Mouse (Mus musculus) CH12.LX (cell line): ENCODE data around the gene Col15a1. TPM values are rescaled to one million over a fixed set of nuclear protein-coding genes. Genes with fewer than 3 reads are reported as not detected.

Source experiments
- DNase-seq: peaks from one replicate; pipeline ENCODE4 v3.0.0-alpha.2; 2013; ENCODE audit errors: extremely low read depth
- H3K27ac ChIP-seq: 2 replicates; pipeline ENCODE4 v1.5.1; 2012; ENCODE audit warnings: low read depth, mild to moderate bottlenecking, control low read depth, moderate library complexity; ENCODE audit not compliant: insufficient read depth
- H3K27me3 ChIP-seq: replicated peaks from 2 replicates; pipeline ENCODE3; 2012; ENCODE audit warnings: inconsistent platforms
- H3K36me3 ChIP-seq, 2 experiments: replicated peaks in 1 of 2; 2 replicates each; pipeline versions ENCODE3 to v1.6.1; 2012; ENCODE audit warnings: inconsistent platforms in 1 of 2, low read length in 1 of 2, mild to moderate bottlenecking in 1 of 2, mixed read lengths in 1 of 2, moderate library complexity in 1 of 2; ENCODE audit not compliant: control insufficient read depth in 1 of 2, insufficient read depth in 1 of 2
- H3K4me1 ChIP-seq, 2 experiments: 2 replicates each; pipeline ENCODE4 v1.6.1; 2012; ENCODE audit warnings: inconsistent platforms in 1 of 2, moderate library complexity in 1 of 2; ENCODE audit not compliant: insufficient read depth in 2 of 2, control insufficient read depth in 1 of 2
- H3K4me2 ChIP-seq: 2 replicates; pipeline ENCODE4 v1.6.1; 2012; ENCODE audit warnings: low read depth, mild to moderate bottlenecking, control low read depth; ENCODE audit not compliant: poor library complexity, insufficient read depth, severe bottlenecking
- H3K4me3 ChIP-seq, 3 experiments: fragments of 150-350 bp in 1 of 3; sonication (generic) in 1 of 3; replicated peaks in 1 of 3; 2 replicates each; pipeline versions ENCODE3 to v1.5.1; 2011 to 2012; ENCODE audit warnings: low read depth in 2 of 3, low read length in 2 of 3, mild to moderate bottlenecking in 2 of 3, moderate library complexity in 2 of 3, control low read depth in 1 of 3, improper control_type of control experiment in 1 of 3, inconsistent platforms in 1 of 3, mixed read lengths in 1 of 3; ENCODE audit not compliant: poor library complexity in 1 of 3
- H3K79me2 ChIP-seq: replicated peaks from 2 replicates; pipeline ENCODE4 v1.6.1; 2012; ENCODE audit warnings: mild to moderate bottlenecking, moderate library complexity; ENCODE audit not compliant: control insufficient read depth, poor library complexity, insufficient read depth, severe bottlenecking; ENCODE audit errors: extremely low read depth
- H3K9ac ChIP-seq: 2 replicates; pipeline ENCODE4 v1.6.1; 2012; ENCODE audit warnings: low read depth, mild to moderate bottlenecking, control low read depth, moderate library complexity; ENCODE audit not compliant: insufficient read depth
- H3K9me3 ChIP-seq: replicated peaks from 2 replicates; pipeline ENCODE3; 2012; ENCODE audit warnings: low read length, inconsistent platforms, mixed read lengths
- BHLHE40 ChIP-seq: IDR thresholded peaks from 2 replicates; pipeline ENCODE4 v1.6.1; 2011; ENCODE audit warnings: mild to moderate bottlenecking, low read depth, low read length, improper control_type of control experiment
- CHD1 ChIP-seq: IDR thresholded peaks from 2 replicates; pipeline ENCODE4 v1.6.1; 2012; ENCODE audit warnings: low read depth, low read length, improper control_type of control experiment, inconsistent platforms
- CHD2 ChIP-seq: IDR thresholded peaks from 2 replicates; pipeline ENCODE4 v1.6.1; 2011; ENCODE audit warnings: low read length, improper control_type of control experiment
- E2F4 ChIP-seq: IDR thresholded peaks from 2 replicates; pipeline ENCODE4 v1.6.1; 2011; ENCODE audit warnings: low read depth, low read length, improper control_type of control experiment; ENCODE audit not compliant: insufficient replicate concordance
- EP300 ChIP-seq: IDR thresholded peaks from 2 replicates; pipeline ENCODE4 v1.6.1; 2011; ENCODE audit warnings: low read length, improper control_type of control experiment
- ETS1 ChIP-seq: conservative IDR thresholded peaks from 2 replicates; pipeline ENCODE4 v1.6.1; 2012; ENCODE audit warnings: low read depth, mild to moderate bottlenecking, inconsistent platforms, low read length, improper control_type of control experiment, moderate library complexity
- HCFC1 ChIP-seq: IDR thresholded peaks from 2 replicates; pipeline ENCODE4 v1.6.1; 2012; ENCODE audit warnings: low read depth, mild to moderate bottlenecking, inconsistent platforms, low read length, improper control_type of control experiment
- IRF4 ChIP-seq: IDR thresholded peaks from 2 replicates; pipeline ENCODE4 v1.6.1; 2014; ENCODE audit warnings: low read depth, mild to moderate bottlenecking, inconsistent platforms, low read length, improper control_type of control experiment
- JUN ChIP-seq: IDR thresholded peaks from 2 replicates; pipeline ENCODE4 v1.6.1; 2011; ENCODE audit warnings: low read depth, mild to moderate bottlenecking, low read length, improper control_type of control experiment, moderate library complexity; ENCODE audit not compliant: insufficient read depth
- MAFK ChIP-seq: IDR thresholded peaks from 2 replicates; pipeline ENCODE4 v1.6.1; 2011; ENCODE audit warnings: low read length, improper control_type of control experiment; ENCODE audit not compliant: insufficient replicate concordance
- MAX ChIP-seq: IDR thresholded peaks from 2 replicates; pipeline ENCODE4 v1.6.1; 2011; ENCODE audit warnings: low read length, improper control_type of control experiment
- MEF2A ChIP-seq: IDR thresholded peaks from 2 replicates; pipeline ENCODE4 v1.6.1; 2014; ENCODE audit warnings: low read depth, mild to moderate bottlenecking, inconsistent platforms, low read length, improper control_type of control experiment, borderline replicate concordance
- MXI1 ChIP-seq: IDR thresholded peaks from 2 replicates; pipeline ENCODE4 v1.6.1; 2011; ENCODE audit warnings: mild to moderate bottlenecking, low read depth, low read length, improper control_type of control experiment
- MYC ChIP-seq: IDR thresholded peaks from 2 replicates; pipeline ENCODE4 v1.6.1; 2011; ENCODE audit warnings: low read depth, mild to moderate bottlenecking, improper control_type of control experiment, low read length
- NELFE ChIP-seq: IDR thresholded peaks from 2 replicates; pipeline ENCODE4 v1.6.1; 2011; ENCODE audit warnings: low read depth, low read length, improper control_type of control experiment
- POLR2A ChIP-seq: IDR thresholded peaks from 2 replicates; pipeline ENCODE4 v1.6.1; 2011; ENCODE audit warnings: low read depth, mild to moderate bottlenecking, improper control_type of control experiment, low read length
- RCOR1 ChIP-seq: conservative IDR thresholded peaks from 2 replicates; pipeline ENCODE4 v1.6.1; 2012; ENCODE audit warnings: low read depth, mild to moderate bottlenecking, inconsistent platforms, low read length, improper control_type of control experiment
- TCF12 ChIP-seq: IDR thresholded peaks from 2 replicates; pipeline ENCODE4 v1.6.1; 2014; ENCODE audit warnings: low read depth, mild to moderate bottlenecking, inconsistent platforms, low read length, improper control_type of control experiment
- USF1 ChIP-seq: IDR thresholded peaks from 2 replicates; pipeline ENCODE4 v1.6.1; 2014; ENCODE audit warnings: low read depth, mild to moderate bottlenecking, inconsistent platforms, low read length, improper control_type of control experiment
- USF2 ChIP-seq: conservative IDR thresholded peaks from 2 replicates; pipeline ENCODE4 v1.6.1; 2011; ENCODE audit warnings: low read depth, low read length, improper control_type of control experiment
- ZMIZ1 ChIP-seq: IDR thresholded peaks from 2 replicates; pipeline ENCODE4 v1.6.1; 2012; ENCODE audit warnings: low read depth, mild to moderate bottlenecking, inconsistent platforms, low read length, improper control_type of control experiment
- ZNF384 ChIP-seq: IDR thresholded peaks from 2 replicates; pipeline ENCODE4 v1.6.1; 2012; ENCODE audit warnings: low read depth, low read length, improper control_type of control experiment, inconsistent platforms
- dilution Hi-C: fragments of 300-500 bp; cut with MboI; formaldehyde crosslinking; loops from 2 replicates; pipeline ENCODE4 v1.14.3; 2020; ENCODE audit warnings: low sequenced_read_pairs; ENCODE audit not compliant: extremely low pct_unique_long_range_greater_than_20kb, extremely low pct_ligation_motif_present
- in situ Hi-C: fragments of 300-500 bp; cut with MboI; formaldehyde crosslinking; loops from 3 replicates; pipeline ENCODE4 v1.14.3; 2019; ENCODE audit warnings: low sequenced_read_pairs, low pct_ligation_motif_present, low pct_unique_long_range_greater_than_20kb, mixed read lengths
- polyA plus RNA-seq: library from polyadenylated mRNA; unstranded; fragments of >175 nt; gene quantifications from 2 replicates; pipeline ENCODE4 v1.2.1, GENCODE M21; 2012; ENCODE audit warnings: low read depth; ENCODE audit not compliant: insufficient read length
- total RNA-seq, 2 experiments: library from RNA; depleted of rRNA; stranded (reverse); fragments of 300-350 nt in 1 of 2; fragments of >200 nt in 1 of 2; gene quantifications; 2 replicates each; pipeline ENCODE4 v1.2.3; 2012 to 2014

The Col15a1 gene
- total and polyA plus RNA-seq, 3 experiments, result 0.08 to 2.2 (median 0.68) TPM

GRCm38 (mm10) chr4:47313710-47314410 is 105.9 kb downstream of the Col15a1 start:
- H3K4me3 ChIP-seq, result no peak overlapping the region
- H3K27ac ChIP-seq, result no peak overlapping the region
- H3K27me3 ChIP-seq, result peaks cover 2% of the 10 kb centered on the region
- no peak overlapping the region for H3K9ac ChIP-seq
- dilution Hi-C loops (no loop called here), in situ Hi-C loops (no loop called here)
- peak; percentile 55 for DNase-seq
- H3K79me2 ChIP-seq, result no peaks in the 10 kb centered on the region
- TF ChIP-seq MYC (no peak), BHLHE40 (peak; percentile 71), JUN (peak; percentile 32; the same call in 1 of the 2 replicates), EP300 (peak; percentile 78), MXI1 (no peak), NELFE (no peak), ZNF384 (no peak), IRF4 (peak; percentile 74), RCOR1 (0 out of 2 replicates have a peak, but pooled peaks have one; percentile 37), ETS1 (peak; percentile 84), MAX (0 out of 2 replicates have a peak, but pooled peaks have one; percentile 38), CHD2 (no peak), HCFC1 (no peak), ZMIZ1 (no peak), MAFK (peak; percentile 62; the same call in 1 of the 2 replicates), TCF12 (0 out of 2 replicates have a peak, but pooled peaks have one; percentile 48), MEF2A (peak; percentile 68; the same call in 1 of the 2 replicates)
- no peaks in the 10 kb centered on the region for H3K36me3 ChIP-seq
- peaks cover 5% of the 10 kb centered on the region for H3K9me3 ChIP-seq
- no peak overlapping the region; the same call in 1 of the 2 replicates for H3K4me2 ChIP-seq
- H3K4me1 ChIP-seq, result peaks cover 32 to 63% of the 10 kb centered on the region in 2 experiments

GRCm38 (mm10) chr4:47315458-47315857 is 107.5 kb downstream of the Col15a1 start:
- dilution Hi-C loops (no loop called here), in situ Hi-C loops (no loop called here)
- no peaks in the 10 kb centered on the region for H3K36me3 ChIP-seq
- no peak overlapping the region for H3K4me3 ChIP-seq
- peaks cover 26 to 51% of the 10 kb centered on the region in 2 experiments for H3K4me1 ChIP-seq
- H3K9me3 ChIP-seq, result peaks cover 5% of the 10 kb centered on the region
- DNase-seq, result peak; percentile 50
- no peak overlapping the region for H3K27ac ChIP-seq
- H3K4me2 ChIP-seq, result no peak overlapping the region
- H3K27me3 ChIP-seq, result peaks cover 2% of the 10 kb centered on the region
- no peaks in the 10 kb centered on the region for H3K79me2 ChIP-seq
- TF ChIP-seq USF2, result no peak
- no peak for TF ChIP-seq JUN
- no peak for TF ChIP-seq CHD1
- no peak for TF ChIP-seq EP300
- TF ChIP-seq E2F4, result no peak
- no peak for TF ChIP-seq POLR2A
- no peak for TF ChIP-seq ZMIZ1
- TF ChIP-seq NELFE, result no peak
- TF ChIP-seq USF1, result no peak
- no peak for TF ChIP-seq MAX
- no peak overlapping the region for H3K9ac ChIP-seq
